Mouse (Mus musculus): Measurements from ENCODE around the gene Mrps26.

The Mrps26 gene

DNA sequence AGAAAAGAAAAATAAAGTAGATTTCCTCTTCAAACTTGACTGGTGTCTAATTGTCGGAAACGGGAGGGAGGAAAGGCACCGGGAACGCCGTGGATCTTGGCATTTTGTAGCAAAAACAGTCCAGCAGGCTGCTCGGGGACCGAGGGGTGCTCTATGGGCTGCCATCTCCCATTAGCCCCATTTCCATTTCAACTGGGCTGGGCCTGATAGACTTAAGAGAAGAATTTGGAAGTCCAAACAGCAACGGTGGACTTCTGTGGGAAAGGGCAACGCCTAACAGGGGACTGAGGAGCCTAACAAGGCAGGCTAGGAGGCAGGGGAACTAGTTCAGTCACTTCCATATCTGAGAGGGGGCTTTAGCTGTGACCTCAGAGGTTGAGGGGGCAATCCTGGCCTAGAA lies 13.5 kb downstream of the Mrps26 start:
- DNase-seq: no peak

DNA sequence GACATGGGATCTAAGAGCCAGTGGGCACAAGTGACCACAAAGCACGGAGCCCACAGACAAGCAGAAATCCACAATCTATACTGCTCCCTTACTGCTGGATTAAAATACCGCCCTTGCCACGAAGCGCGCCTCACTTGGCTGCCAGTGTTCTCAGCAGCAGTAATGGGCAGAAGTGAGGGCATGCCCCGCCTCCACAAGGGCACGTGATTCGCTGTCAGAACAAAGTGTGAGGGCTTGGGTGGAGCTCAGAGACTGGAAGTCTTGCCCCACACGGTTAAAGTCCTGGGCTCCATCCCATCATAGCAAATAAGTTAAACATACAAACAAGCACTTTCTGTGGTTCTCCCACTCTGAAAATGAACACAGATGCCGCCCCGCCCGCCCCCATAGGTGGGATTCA lies 14.1 kb downstream of the Mrps26 start:
- peak; percentile 89 for DNase-seq

DNA sequence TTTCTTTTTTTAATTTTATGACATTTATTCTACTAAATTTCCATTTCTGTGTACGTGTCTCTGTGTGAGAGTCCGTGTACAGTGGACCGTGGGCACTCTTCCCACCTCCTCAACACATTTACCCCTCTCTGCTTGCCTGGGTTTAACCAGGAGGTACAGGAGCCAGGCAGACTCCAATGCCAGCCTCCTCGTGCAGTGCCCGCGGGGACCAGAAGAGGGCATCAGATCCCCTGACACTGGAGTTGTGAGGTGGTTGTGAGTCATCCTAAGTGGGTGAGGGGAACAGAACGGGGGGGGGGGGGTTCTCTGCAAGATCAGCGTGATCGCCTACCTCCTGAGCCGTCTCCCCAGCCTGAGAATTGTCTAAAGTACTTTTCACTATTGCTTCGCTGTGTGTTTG lies 14.6 kb downstream of the Mrps26 start:
- peak; percentile 67 for DNase-seq

DNA sequence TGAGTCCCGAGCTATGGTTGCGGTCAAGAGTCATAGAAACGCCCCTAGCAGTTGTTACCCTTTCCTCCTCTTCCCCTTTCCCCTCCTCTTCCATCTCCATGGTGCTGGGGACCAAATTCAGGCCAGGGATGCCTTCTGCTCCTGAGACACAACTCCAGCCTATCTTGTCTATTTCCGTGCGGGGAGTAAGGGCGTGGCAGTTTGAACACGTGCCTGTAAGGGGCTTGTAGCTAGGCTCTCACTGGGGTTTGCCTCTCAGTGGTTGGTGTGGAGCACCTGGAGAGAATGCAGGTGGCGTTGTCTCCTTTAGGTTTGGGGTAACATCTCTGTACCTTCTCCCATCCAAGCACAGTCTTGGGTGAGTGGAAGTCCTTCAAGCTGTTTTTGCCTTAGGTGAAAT lies 16.2 kb downstream of the Mrps26 start:
- no peak for DNase-seq

DNA sequence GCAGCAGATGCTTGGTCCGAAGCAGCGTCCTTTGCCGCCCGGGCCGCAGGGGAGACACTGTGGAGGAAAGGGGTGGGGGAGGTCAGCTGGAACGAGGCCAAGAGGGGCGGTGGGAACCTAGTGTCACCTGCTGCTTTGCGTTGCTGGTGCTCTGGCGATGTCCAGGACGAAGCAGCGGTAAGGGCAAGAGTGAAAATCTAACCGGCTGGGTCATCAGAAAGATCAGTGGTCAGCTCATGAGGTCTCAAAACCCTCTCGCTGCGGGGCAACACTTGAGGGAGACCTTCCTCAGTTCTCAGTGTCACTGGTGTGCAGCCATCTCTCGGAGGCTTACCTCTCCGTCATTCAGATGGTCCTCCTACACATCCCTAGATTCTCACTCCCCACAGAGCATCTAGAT lies 17.7 kb downstream of the Mrps26 start:
- DNase-seq: no peak

DNA sequence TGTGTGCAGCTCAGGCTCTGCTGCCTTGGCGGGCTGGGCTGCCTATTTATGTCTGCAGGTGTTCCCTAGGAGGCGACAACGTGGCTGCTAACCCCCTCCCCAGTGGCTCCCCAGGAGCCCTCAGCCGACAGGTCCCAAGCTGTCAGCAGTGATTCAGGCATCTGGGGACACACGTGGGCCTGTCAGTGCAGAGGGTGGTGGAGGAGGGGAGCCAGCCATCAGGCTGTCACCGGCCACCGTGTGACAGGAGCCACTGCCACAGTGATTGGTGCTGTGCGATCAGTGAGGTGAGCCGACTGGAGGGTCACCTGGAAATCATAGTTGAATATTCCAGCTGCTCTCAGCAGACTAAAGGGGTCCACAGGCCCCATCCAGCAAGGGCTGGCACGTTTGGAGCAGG lies 19.0 kb downstream of the Mrps26 start, which contains the start of gene Avp:
Gene Avp (minus strand): TSS at position 3 of the 400 bp plus-strand sequence.
- DNase-seq: no peak

DNA sequence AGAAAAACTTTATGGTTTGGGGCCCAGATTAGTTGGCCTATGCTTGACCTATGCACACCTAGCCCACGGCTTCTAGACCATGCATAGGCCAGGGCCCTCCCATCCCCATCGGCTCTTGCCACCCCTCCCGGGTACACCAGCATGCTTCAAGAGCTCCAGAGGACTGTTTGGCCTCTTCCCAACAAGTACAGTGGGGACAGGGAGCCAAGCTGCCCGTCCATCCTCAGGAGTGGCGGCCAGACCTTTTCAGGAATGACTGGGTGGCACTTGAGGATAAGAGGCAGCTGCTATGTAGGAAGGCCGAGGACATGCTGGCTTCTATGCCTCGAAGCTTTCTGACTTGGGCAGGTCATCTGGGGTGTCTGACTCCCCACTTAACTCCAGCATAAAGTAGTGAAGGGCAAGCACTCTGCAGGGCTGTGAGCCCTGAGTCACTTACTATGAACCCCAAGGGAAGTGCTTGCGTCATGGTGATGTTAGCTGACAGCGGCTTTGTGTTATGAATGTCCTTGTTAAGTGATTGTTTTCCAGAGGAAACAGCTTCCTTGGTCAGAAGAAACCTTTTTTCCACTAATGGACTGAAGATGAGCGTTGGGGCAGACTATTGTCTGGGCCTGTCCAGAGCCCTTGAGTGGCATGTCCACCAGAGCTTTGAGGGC lies 20.5 kb downstream of the Mrps26 start:
- DNase-seq: no peak

DNA sequence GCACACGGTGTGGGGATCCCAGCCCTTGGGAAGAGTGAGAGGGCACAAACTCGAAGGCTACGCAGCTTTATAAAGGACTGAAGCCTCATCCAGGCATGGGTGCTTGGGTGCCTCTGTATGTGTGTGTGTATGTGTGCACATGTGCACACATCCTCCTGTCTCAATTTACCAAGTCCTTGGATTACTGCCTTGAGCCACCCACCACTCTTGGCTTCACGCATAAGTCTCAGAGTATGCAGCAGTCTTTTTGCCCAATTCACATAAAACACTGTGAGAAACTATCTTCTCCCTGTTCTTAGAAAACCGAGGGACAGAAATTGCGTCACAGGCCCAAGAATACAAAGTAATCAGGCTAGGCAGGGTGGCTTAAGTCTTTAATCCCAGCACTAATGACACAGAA lies 22.5 kb downstream of the Mrps26 start:
- DNase-seq: no peak

DNA sequence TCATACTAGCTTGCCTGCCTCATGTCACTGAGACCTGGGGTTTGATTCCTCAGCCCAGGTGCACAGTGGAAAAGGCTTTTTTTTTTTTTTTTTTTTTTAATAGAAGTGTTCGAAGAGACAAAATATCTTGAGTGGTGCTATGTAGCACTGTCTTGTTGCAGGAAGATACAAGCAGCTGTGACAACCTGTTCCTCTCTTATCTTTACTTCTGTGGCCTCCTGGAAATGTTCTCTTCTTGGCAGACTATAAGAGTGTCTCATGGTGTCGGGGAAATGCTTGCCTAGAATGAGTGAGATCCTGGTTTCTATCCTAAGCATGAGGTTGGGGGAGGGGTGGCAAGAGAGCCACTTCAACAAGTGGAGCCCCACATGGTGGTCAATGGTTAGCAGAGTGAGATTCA lies 24.8 kb downstream of the Mrps26 start:
- DNase-seq: no peak

DNA sequence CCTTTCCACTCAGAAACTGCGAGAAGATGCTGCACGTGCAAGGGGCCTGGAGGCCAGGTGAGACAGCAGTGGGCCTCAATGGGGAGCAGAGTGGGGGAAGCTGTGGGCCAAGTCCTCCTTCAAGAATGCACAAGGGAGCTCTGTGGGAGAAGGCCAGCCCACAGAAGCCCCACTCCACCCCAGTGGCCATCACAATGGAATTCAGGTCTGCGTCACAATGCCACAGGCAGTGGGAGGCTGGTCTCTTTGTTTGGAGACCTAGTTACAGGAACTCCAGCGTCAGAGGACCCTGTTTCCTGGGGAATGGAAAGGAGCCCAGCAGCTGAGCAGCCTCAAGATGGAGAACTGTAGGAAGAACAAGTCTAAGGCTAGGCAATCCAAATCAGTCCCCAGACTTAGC lies 25.6 kb downstream of the Mrps26 start:
- DNase-seq: no peak

DNA sequence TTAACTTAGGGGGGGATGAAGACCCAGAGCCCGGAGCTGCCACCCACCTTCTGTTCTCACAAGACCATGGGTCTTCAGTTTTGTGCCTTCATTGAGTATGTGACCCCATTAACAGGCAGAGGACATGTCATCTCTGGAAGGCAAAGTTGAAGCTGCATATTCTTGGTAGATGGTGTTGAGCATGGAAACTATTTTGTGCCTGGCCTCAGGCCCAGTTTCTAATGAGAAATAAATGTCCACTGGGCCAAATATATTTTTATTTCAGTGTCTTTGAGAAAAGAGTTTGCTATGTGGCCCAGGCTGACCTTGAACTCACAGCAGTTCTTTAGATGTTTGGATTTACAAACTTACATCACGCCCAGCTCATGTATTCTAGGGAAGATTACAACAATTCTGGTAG lies 26.2 kb downstream of the Mrps26 start:
- DNase-seq: no peak

DNA sequence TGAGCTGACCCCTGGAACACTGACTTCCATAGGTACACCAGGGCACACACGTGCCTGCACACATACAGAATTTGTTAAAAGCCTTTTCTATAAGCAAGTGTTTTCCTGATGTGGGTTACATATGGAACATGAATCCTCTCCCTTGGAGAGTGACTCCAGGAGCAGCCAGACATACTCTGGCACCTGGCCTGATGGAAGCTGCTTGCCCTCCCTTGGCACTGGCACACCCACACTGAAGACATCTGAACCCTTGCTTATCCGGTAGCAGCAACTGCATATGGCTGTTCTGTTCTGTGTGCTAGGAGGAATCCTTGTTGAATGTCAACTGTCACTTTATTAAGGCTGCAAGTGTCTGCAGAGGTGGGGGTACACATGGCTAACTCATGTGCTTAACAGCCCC lies 27.5 kb downstream of the Mrps26 start:
- no peak for DNase-seq

DNA sequence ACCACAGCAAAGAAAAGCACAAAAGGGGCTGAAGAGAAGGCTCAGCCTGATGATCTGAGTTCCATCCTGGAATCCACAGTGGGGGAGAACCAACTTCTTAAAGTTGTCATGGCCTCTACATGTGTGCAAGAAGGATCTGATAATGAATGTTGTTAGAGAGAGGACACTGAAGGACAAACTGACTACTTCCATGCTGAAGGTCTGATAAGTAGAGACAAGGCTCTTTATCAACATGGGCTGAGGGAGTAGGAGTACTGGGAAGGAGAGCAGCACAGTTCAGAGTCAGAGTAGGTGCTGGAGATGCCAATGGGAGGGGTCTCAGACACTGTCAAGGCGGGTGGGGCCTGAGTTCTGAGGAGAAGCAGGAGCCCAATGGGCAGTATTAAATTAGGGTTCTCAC lies 32.1 kb downstream of the Mrps26 start:
- DNase-seq: no peak

DNA sequence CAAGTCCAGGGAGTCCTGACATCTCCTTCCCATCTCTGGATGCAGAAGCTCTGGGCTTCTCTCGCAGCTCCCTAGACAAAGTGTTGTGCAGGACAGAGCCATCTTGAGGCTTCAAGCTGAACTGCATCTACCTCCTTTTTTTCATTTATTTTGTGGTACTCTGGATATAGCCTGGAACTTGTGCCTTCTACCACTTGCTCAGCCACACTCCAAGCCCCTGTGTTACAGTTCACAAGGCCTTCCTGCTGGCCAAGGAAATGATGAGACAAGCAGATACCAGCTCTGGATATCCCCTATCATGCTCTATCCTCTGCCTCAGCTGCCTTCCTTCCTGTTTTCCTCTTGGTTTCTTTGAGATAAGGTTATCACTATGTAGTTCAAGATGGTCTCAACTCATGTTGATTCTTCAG lies 34.1 kb downstream of the Mrps26 start:
- DNase-seq: peak; percentile 51

DNA sequence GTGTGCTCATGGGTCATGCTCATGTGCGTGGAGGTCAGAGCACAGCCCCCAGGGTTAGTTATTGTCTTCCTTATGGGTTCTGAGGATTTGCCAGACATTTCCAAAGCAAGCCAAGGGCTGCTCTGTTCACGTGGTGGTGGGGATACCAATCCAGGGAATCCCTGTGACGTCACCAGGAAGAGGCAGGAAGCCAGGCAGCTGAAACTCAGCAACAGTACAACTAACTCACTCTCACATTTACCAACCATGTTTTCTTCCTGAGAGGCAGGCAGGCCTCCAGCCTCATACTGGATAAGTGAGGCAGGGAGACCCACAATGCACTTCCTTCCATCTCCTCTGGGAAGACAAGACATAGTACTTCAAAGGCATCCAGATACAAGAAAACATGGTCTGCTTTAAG lies 34.9 kb downstream of the Mrps26 start:
- DNase-seq: no peak

DNA sequence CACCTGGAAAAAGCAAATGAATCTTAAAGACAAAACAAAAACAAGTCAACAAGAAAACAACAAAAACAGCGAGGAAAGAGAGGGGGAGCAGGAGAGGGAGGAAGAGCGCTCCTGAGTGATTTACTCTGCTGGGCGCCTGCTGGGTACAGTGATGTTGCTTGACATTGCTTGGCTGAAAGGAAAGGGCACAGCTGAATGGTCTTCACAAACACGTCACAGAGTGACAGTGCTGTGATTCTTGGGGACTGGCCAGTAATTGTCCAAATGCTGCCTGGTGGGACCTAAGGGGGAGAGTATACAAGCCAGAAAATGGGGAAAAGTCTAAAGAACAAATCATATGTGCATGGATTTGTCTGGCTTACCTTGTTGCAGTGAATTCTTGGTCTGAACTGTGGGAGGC lies 38.7 kb downstream of the Mrps26 start:
- DNase-seq: no peak

DNA sequence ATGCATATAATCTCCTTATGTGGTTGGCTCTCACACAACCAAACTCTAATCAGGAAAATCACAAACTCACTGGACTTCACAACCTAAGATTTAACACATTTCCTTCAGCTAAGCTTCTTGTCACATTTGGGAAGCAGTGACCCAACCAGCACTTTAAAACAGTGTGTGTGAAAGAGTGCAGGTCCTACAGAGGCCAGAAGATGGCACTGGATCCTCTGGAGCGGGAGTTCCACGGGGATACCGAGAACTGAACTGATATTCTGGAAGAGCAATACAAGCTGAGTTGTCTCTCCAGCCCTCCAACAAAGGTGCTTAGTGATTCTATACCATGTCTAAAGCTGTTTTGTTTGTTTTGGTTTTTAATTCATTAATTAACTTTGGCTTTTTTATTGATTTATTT lies 49.5 kb downstream of the Mrps26 start:
- peak; percentile 46 for DNase-seq

Data from kidney, adult 9 months (tissue).